Mouse (Mus musculus) limb, embryonic 14.5 days (tissue): ENCODE measurements around the gene Mctp1. TPM values are rescaled to one million over a fixed set of nuclear protein-coding genes. Genes with fewer than 3 reads are reported as not detected.
"Not testable (repeated sequence)": the region's sequence is repeated elsewhere in the genome, so short reads cannot be mapped to it uniquely, and the experiment has no call there.

ENCODE experiments used
- ATAC-seq: fragments of 200-750 bp; cut with Nextera tagmentation; 2 replicates; pipeline ENCODE4 v1.8.0; 2017; ENCODE audit warnings: low read depth, moderate number of reproducible peaks, moderate TSS enrichment; ENCODE audit not compliant: low FRiP score
- DNase-seq: peaks from one replicate; pipeline ENCODE4 v3.0.0-alpha.2; 2015; ENCODE audit warnings: low spot score
- H3K27ac ChIP-seq: fragments of 300-500 bp; sonication (generic); replicated peaks from 2 replicates; pipeline ENCODE4 v1.5.1; 2014; ENCODE audit warnings: low read depth, mild to moderate bottlenecking, low read length, moderate library complexity, mixed read lengths
- H3K27me3 ChIP-seq: fragments of 300-500 bp; sonication (generic); 2 replicates; pipeline ENCODE4 v1.6.1; 2014; ENCODE audit warnings: low read length, mixed read lengths; ENCODE audit not compliant: control insufficient read depth, insufficient read depth
- H3K36me3 ChIP-seq: fragments of 300-500 bp; sonication (generic); 2 replicates; pipeline ENCODE4 v1.6.1; 2014; ENCODE audit warnings: mild to moderate bottlenecking, low read length, moderate library complexity, mixed read lengths; ENCODE audit not compliant: control insufficient read depth, insufficient read depth
- H3K4me1 ChIP-seq: fragments of 300-500 bp; sonication (generic); 2 replicates; pipeline ENCODE4 v1.6.1; 2014; ENCODE audit warnings: antibody characterized with exemption, low read length, mixed read lengths; ENCODE audit not compliant: control insufficient read depth, insufficient read depth
- H3K4me2 ChIP-seq: fragments of 300-500 bp; sonication (generic); replicated peaks from 2 replicates; pipeline ENCODE4 v1.6.1; 2014; ENCODE audit warnings: low read depth, mild to moderate bottlenecking, low read length, moderate library complexity; ENCODE audit not compliant: severe bottlenecking
- H3K4me3 ChIP-seq: fragments of 300-500 bp; sonication (generic); replicated peaks from 2 replicates; pipeline ENCODE4 v1.5.1; 2014; ENCODE audit warnings: low read length
- H3K9ac ChIP-seq: fragments of 300-500 bp; sonication (generic); 2 replicates; pipeline ENCODE4 v1.6.1; 2014; ENCODE audit warnings: mild to moderate bottlenecking, low read depth, low read length, moderate library complexity; ENCODE audit not compliant: severe bottlenecking
- H3K9me3 ChIP-seq: fragments of 300-500 bp; sonication (generic); 2 replicates; pipeline ENCODE4 v1.6.1; 2016; ENCODE audit warnings: low read length; ENCODE audit not compliant: control insufficient read depth
- POLR2A ChIP-seq: fragments of 200-500 bp; IDR thresholded peaks from 2 replicates; pipeline ENCODE4 v1.8.0; 2012; ENCODE audit warnings: inconsistent platforms, mild to moderate bottlenecking, moderate library complexity, borderline replicate concordance; ENCODE audit not compliant: insufficient read depth, insufficient read length; ENCODE audit errors: extremely low read depth
- WGBS: fragments of 180-500 bp; shearing (Covaris S2); extraction: QIAGEN DNeasy Blood & Tissue Kit; methylation state at CpG from one replicate; pipeline ENCODE4 v1.1.7; 2014; 5-methylcytosine and 5-hydroxymethylcytosine counted together
- polyA plus RNA-seq, 2 experiments: library from polyadenylated mRNA; depleted of rRNA in 1 of 2; stranded (reverse) in 1 of 2; unstranded in 1 of 2; fragments of >200 nt; fragmentation: Nextera tagmentation in 1 of 2; extraction: Ambion mirVana in 1 of 2; gene quantifications; 2 replicates each; pipeline versions ENCODE4 v1.2.1 to v1.2.3; 2012 to 2014

Mctp1 gene
- polyA plus RNA-seq, 2 experiments, result 0.44 to 0.59 TPM

- H3K4me1 ChIP-seq, result 0 out of 2 replicates have a peak, but pooled peaks cover 2% of the 10 kb centered on the region
- no peak overlapping the region for H3K9ac ChIP-seq
- H3K27me3 ChIP-seq, result no peaks in the 10 kb centered on the region
- DNase-seq (no peak), ATAC-seq (no peak)
- WGBS, result 69% methylated on average over 5 of the region's 5 CpGs
- H3K36me3 ChIP-seq, result no peaks in the 10 kb centered on the region
- no peak overlapping the region for H3K4me3 ChIP-seq
- no peak overlapping the region for H3K4me2 ChIP-seq
- no peaks in the 10 kb centered on the region for H3K9me3 ChIP-seq
- H3K27ac ChIP-seq, result no peak overlapping the region
- TF ChIP-seq POLR2A, result no peak
Measured at GRCm38 (mm10) chr13:76932933-76933332, 548.6 kb downstream of the Mctp1 start.

- no peak for TF ChIP-seq POLR2A
- Histone ChIP-seq H3K4me2 (no peak overlapping the region), H3K9ac (no peak overlapping the region), H3K9me3 (no peaks in the 10 kb centered on the region), H3K27ac (no peak overlapping the region), H3K27me3 (no peaks in the 10 kb centered on the region), H3K4me3 (no peak overlapping the region), H3K36me3 (no peaks in the 10 kb centered on the region), H3K4me1 (no peaks in the 10 kb centered on the region)
- ATAC-seq (no peak), DNase-seq (no peak)
Measured at GRCm38 (mm10) chr13:76949234-76949633, 564.9 kb downstream of the Mctp1 start.

GRCm38 (mm10) chr13:76967588-76967987, 583.3 kb downstream of the Mctp1 start:
- no peaks in the 10 kb centered on the region for H3K9me3 ChIP-seq
- DNase-seq (no peak), ATAC-seq (no peak)
- no peaks in the 10 kb centered on the region for H3K36me3 ChIP-seq
- H3K27me3 ChIP-seq, result no peaks in the 10 kb centered on the region
- no peak overlapping the region for H3K4me3 ChIP-seq
- no peak overlapping the region for H3K4me2 ChIP-seq
- TF ChIP-seq POLR2A, result no peak
- no peak overlapping the region for H3K9ac ChIP-seq
- H3K27ac ChIP-seq, result no peak overlapping the region
- no peaks in the 10 kb centered on the region for H3K4me1 ChIP-seq

GRCm38 (mm10) chr13:76969386-76969785, 585.1 kb downstream of the Mctp1 start:
- H3K4me1 ChIP-seq, result no peaks in the 10 kb centered on the region

GRCm38 (mm10) chr13:76971046-76971445, 586.7 kb downstream of the Mctp1 start:
- H3K4me1 ChIP-seq, H3K4me3 ChIP-seq, H3K36me3 ChIP-seq, H3K27ac ChIP-seq, H3K9ac ChIP-seq, DNase-seq, H3K27me3 ChIP-seq, ATAC-seq, H3K9me3 ChIP-seq, H3K4me2 ChIP-seq: not testable (repeated sequence)
- WGBS, result 86% methylated on average over 3 of the region's 3 CpGs

More at GRCm38 (mm10) chr13:76969386-76969785, 585.1 kb downstream of the Mctp1 start:
- ATAC-seq (no peak), DNase-seq (peak; percentile 69)
- H3K36me3 ChIP-seq, result no peaks in the 10 kb centered on the region
- H3K4me2 ChIP-seq, result no peak overlapping the region
- no peaks in the 10 kb centered on the region for H3K9me3 ChIP-seq
- H3K27ac ChIP-seq, result no peak overlapping the region
- H3K9ac ChIP-seq, result no peak overlapping the region
- 1% methylated on average over 2 of the region's 2 CpGs for WGBS
- no peak for TF ChIP-seq POLR2A
- no peak overlapping the region for H3K4me3 ChIP-seq
- no peaks in the 10 kb centered on the region for H3K27me3 ChIP-seq

- Histone ChIP-seq H3K4me2 (peak overlapping the region; percentile 17; the same call in 1 of the 2 replicates), H3K9me3 (no peaks in the 10 kb centered on the region), H3K36me3 (no peaks in the 10 kb centered on the region), H3K27ac (no peak overlapping the region), H3K4me1 (0 out of 2 replicates have a peak, but pooled peaks cover 2% of the 10 kb centered on the region), H3K9ac (no peak overlapping the region), H3K4me3 (no peak overlapping the region), H3K27me3 (no peaks in the 10 kb centered on the region)
- DNase-seq (peak; percentile 36), ATAC-seq (peak; percentile 60; the same call in 1 of the 2 replicates)
- no peak for TF ChIP-seq POLR2A
- WGBS, result 20% methylated on average over 3 of the region's 3 CpGs
Measured at GRCm38 (mm10) chr13:77002628-77003027, 618.3 kb downstream of the Mctp1 start.
